In the genomic region with DNA sequence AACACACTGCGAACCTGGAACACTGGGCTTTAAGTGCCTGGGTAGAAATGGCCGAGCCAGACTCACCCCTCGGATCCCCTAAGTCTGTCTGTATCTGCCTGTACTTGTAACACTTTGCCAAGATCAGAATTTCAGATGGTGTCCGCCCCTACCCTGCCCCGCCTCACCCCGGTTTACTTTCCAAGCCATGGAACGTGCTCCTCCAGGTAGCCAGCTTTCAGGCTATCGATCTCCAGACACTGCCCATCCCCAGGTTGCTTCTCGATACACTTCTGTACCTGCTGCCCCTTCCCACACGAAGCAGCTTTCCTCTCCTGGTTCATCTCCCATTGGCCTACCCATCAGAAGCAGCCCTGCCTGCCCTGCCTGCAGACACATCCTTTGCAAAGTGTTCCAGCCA, we compare ENCODE assay signal across 21 mouse cellular contexts. TPM values are rescaled to one million over a fixed set of nuclear protein-coding genes. Genes with fewer than 3 reads are reported as not detected.
DNase-seq lines count a peak whose midpoint lies in the region; ATAC-seq and TF ChIP-seq lines count a peak whose summit lies in the region.
"Had no signal": no experiment of that assay in that cellular context is flagged by ENCODE, and none has a peak within 500 bp of the region (broad histone marks: within the 10 kb centered on the region; RNA-seq: fewer than 3 reads in every experiment).

No protein-coding gene starts in this region.

- H3K4me1 ChIP-seq in forebrain, embryonic 15.5 days, result peaks cover 62% of the 10 kb centered on the region
- peaks cover 60% of the 10 kb centered on the region for H3K4me1 ChIP-seq in midbrain, embryonic 13.5 days (replicated peaks)

- intact Hi-C loops in left cerebral cortex, adult 2 months (cut with DNase I), result loop anchor here (5.0 kb wide), 3 partner anchors 82 to 263 kb away; partner anchors contain the start of gene Zc3h13
- intact Hi-C loops in left cerebral cortex, postnatal 36 days (cut with DNase I), result loop anchor here (10.0 kb wide), 2 partner anchors 185 to 255 kb away; partner anchors contain the start of gene Erich6b

- peak overlapping the region; percentile 70 for H3K27ac ChIP-seq in left cerebral cortex, adult 2 months
- H3K27ac ChIP-seq in forebrain, embryonic 15.5 days (replicated peaks), result peak overlapping the region; percentile 94
- peak overlapping the region; percentile 36; the same call in 1 of the 2 replicates for H3K27ac ChIP-seq in midbrain, embryonic 13.5 days
- H3K27ac ChIP-seq: intestine, embryonic 15.5 days; kidney, embryonic 15.5 days; limb, embryonic 12.5 days; liver, embryonic 14.5 days had no signal

- no peak overlapping the region for H3K4me3 ChIP-seq in left cerebral cortex, adult 2 months
- peak overlapping the region; percentile 10; the same call in 1 of the 2 replicates for H3K4me3 ChIP-seq in forebrain, embryonic 15.5 days
- H3K4me3 ChIP-seq in midbrain, embryonic 13.5 days (replicated peaks), result no peak overlapping the region
- H3K4me3 ChIP-seq: erythroblast, embryonic 14.5 days; heart, embryonic 12.5 days; intestine, embryonic 15.5 days; kidney, embryonic 15.5 days; limb, embryonic 12.5 days; myocyte had no signal

- peak overlapping the region; percentile 75 for H3K4me2 ChIP-seq in forebrain, embryonic 15.5 days (replicated peaks)
- H3K4me2 ChIP-seq in midbrain, embryonic 13.5 days (replicated peaks), result peak overlapping the region; percentile 27
- H3K4me2 ChIP-seq: heart, embryonic 12.5 days; intestine, embryonic 15.5 days; kidney, embryonic 15.5 days; limb, embryonic 12.5 days had no signal

- peak overlapping the region; percentile 31; the same call in 1 of the 2 replicates for H3K9ac ChIP-seq in forebrain, embryonic 15.5 days (replicated peaks)
- H3K9ac ChIP-seq in midbrain, embryonic 13.5 days (replicated peaks), result 0 out of 2 replicates have a peak overlapping the region, but pooled peaks have one; percentile 11
- H3K9ac ChIP-seq: heart, embryonic 12.5 days; intestine, embryonic 15.5 days; kidney, embryonic 15.5 days; limb, embryonic 12.5 days; liver, embryonic 14.5 days had no signal

- no peaks in the 10 kb centered on the region for H3K36me3 ChIP-seq in forebrain, embryonic 15.5 days
- no peaks in the 10 kb centered on the region for H3K36me3 ChIP-seq in midbrain, embryonic 13.5 days
- H3K36me3 ChIP-seq: heart, embryonic 12.5 days; intestine, embryonic 15.5 days; kidney, embryonic 15.5 days; limb, embryonic 12.5 days had no signal

- DNase-seq in left cerebral cortex, adult 2 months (ENCODE audit: extremely low spot score in 1 of 2, low spot score in 2 of 2), result no peak
- DNase-seq in left cerebral cortex, postnatal 36 days (ENCODE audit: low spot score in 2 of 2), result no peak
- no peak for DNase-seq in kidney, postnatal 25 days
- DNase-seq in urinary bladder, postnatal 10 days (ENCODE audit: low spot score), result no peak
- DNase-seq in ovary, postnatal 14 days (ENCODE audit: low spot score), result no peak
- DNase-seq: cerebellum, adult 2 months; gastrocnemius, postnatal 25 days; thymus, postnatal 36 days had no signal

- WGBS in forebrain, embryonic 15.5 days, result 62% methylated on average over 10 of the region's 10 CpGs
- 81% methylated on average over 10 of the region's 10 CpGs for WGBS in midbrain, embryonic 13.5 days

- no peaks in the 10 kb centered on the region for H3K9me3 ChIP-seq in forebrain, embryonic 15.5 days
- no peaks in the 10 kb centered on the region for H3K9me3 ChIP-seq in midbrain, embryonic 13.5 days
- H3K9me3 ChIP-seq: intestine, embryonic 15.5 days; kidney, embryonic 15.5 days; limb, embryonic 12.5 days had no signal

- H3K27me3 ChIP-seq in forebrain, embryonic 15.5 days, result no peaks in the 10 kb centered on the region
- H3K27me3 ChIP-seq in midbrain, embryonic 13.5 days, result no peaks in the 10 kb centered on the region

- TF ChIP-seq CTCF in left cerebral cortex, adult 2 months (IDR thresholded peaks at IDR 0.05), result no peak

- no peak for ATAC-seq in forebrain, embryonic 15.5 days (replicated peaks)
- ATAC-seq in midbrain, embryonic 13.5 days, result no peak
- ATAC-seq: intestine, embryonic 15.5 days had no signal

RNA-seq across cellular contexts. Expression of gene Siah3, which starts 3.6 kb away (rescaled TPM):
- total RNA-seq in left cerebral cortex, adult 2 months (2021), result 1 to 10 TPM; 8.2 to 8.3 TPM
- 1 to 10 TPM; 6.7 to 7.5 TPM for total RNA-seq in left cerebral cortex, postnatal 36 days (2021)
- polyA plus RNA-seq in forebrain, embryonic 15.5 days (2015; fragmentation: Nextera tagmentation; extraction: Ambion mirVana), result 3.8 and 5.2 TPM in 2 replicates
- 2.7 and 3.5 TPM in 2 replicates for polyA plus RNA-seq in midbrain, embryonic 13.5 days (2015; fragmentation: Nextera tagmentation; extraction: Ambion mirVana)
- total RNA-seq: heart, postnatal 25 days; megakaryocyte progenitor cell, adult 5-6 weeks had no signal
- polyA plus RNA-seq: C2C12; heart, embryonic 12.5 days; lung, embryonic 16.5 days; myocyte had no signal

Comparison
In these comparisons a context has a peak if more than half of its experiments do, and no peak if none do; other contexts are left out.
1. H3K27ac ChIP-seq: peak in every context shown above with its lines; median percentile 94 in forebrain, embryonic 15.5 days; 70 in left cerebral cortex, adult 2 months; 36 in midbrain, embryonic 13.5 days.